Mouse (Mus musculus) E14TG2a.4 (cell line): ENCODE data around the gene Zyx.

Experiments
- CTCF ChIP-seq: conservative IDR thresholded peaks from 2 replicates; pipeline ENCODE4 v1.5.1; 2014; ENCODE audit warnings: low read length
- NANOG ChIP-seq: IDR thresholded peaks from 2 replicates; pipeline ENCODE4 v1.6.1; 2014; ENCODE audit warnings: borderline replicate concordance, low read length, mixed read lengths
- POU5F1 ChIP-seq: IDR thresholded peaks from 2 replicates; pipeline ENCODE4 v1.6.1; 2014; ENCODE audit warnings: low read length, borderline replicate concordance

GRCm38 (mm10) chr6:42356913-42357312 is 7.5 kb downstream of the Zyx start:
- no peak for TF ChIP-seq NANOG
- TF ChIP-seq CTCF = no peak
- TF ChIP-seq POU5F1 = no peak
